Mouse (Mus musculus): ENCODE measurements around the gene Filip1l.

DNA sequence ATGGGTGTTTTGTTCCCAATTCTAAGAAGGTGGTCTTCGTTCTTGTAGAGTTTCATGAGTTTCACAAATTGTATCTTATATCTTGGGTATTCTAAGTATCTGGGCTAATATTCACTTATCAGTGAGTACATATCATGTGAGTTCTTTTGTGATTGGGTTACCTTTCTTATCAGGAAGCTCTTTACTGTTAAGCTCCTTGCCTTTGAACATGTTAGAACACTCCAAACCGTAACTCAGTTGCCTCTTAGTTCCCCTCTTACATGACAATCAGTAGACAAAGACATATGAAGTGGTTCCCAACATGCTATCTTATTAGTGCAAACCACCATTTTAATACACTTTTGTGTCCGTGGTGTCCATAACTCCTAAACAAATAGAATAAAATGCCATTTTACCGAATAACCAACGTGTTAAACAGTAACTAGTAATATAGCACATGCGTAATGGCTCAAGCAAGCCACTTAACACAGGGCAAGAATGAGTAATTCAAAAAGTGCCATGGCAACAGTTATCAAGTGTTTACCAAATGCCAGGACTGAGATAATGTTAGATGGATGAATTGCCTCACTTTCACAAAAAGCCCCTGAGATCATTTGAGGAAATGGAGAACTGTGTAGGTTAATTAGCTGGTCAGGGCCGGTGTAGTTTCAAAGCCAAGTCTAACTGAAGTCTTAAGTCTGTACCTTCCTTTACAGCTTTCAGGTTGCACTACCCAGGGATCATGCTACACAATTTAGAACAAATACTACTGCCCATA, 215.9 kb downstream of the Filip1l start:
- TF ChIP-seq POLR2A (IDR thresholded peaks at IDR 0.05; ENCODE audit: low read depth, low read length) (no peak), CTCF (conservative IDR thresholded peaks at IDR 0.05; ENCODE audit: insufficient read depth, insufficient read length, low read depth, low read length) (no peak)

Measured in kidney, adult 2 months (tissue).